Mouse (Mus musculus): ENCODE results near the gene Mrpl52.

- TF ChIP-seq CTCF (conservative IDR thresholded peaks at IDR 0.05; ENCODE audit: low read length), result no peak
- TF ChIP-seq POU5F1 (IDR thresholded peaks at IDR 0.05; ENCODE audit: borderline replicate concordance, low read length), result no peak
- no peak for TF ChIP-seq NANOG (IDR thresholded peaks at IDR 0.05; ENCODE audit: borderline replicate concordance, low read length)
These were observed 28.7 kb upstream of the Mrpl52 start for GRCm38 (mm10) chr14:54397872-54398527.

Data from E14TG2a.4 (cell line).